Mouse (Mus musculus): ENCODE data around the gene Gm10282. TPM values are rescaled to one million over a fixed set of nuclear protein-coding genes. Genes with fewer than 3 reads are reported as not detected.
A peak's percentile ranks its signal among the peaks of the same experiment; 100 is the strongest.

The Gm10282 gene
- total RNA-seq, 2 experiments from 2014 or later, result 29.3 to 31.8 TPM

DNA sequence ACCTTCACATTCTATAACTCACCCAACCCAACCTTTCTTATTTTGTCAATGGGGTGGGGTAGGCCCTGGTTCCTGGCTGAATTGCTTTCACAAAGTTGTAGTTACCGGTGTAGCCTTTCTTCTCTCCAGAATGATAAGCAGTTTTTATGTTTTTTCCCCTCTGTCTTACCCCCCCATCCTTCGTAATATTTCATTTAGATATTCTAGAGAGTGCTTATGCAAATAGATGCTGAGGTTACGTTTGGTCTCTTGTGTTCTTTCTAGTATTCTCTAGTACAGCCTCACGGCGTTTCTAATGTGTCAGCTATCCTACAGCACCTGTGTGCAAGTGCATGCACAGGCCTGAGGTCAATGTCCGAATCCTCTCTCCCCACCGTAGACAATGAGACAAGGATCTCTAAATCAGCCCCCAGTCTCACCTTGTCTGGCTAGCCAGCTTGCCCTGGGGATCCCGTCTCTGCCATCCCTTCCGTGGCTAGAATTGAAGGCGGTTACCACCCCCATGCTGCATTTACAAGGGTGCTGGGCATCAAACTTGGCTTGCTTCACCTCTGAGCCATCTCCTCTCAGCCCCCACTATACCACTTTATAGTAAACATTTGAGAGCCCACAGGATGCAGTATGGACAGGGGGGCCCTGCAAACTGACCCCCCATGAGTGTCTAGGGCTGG is 19.1 kb upstream of the Gm10282 start:
- DNase-seq (ENCODE audit: low spot score in 2 of 2), result no peak

DNA sequence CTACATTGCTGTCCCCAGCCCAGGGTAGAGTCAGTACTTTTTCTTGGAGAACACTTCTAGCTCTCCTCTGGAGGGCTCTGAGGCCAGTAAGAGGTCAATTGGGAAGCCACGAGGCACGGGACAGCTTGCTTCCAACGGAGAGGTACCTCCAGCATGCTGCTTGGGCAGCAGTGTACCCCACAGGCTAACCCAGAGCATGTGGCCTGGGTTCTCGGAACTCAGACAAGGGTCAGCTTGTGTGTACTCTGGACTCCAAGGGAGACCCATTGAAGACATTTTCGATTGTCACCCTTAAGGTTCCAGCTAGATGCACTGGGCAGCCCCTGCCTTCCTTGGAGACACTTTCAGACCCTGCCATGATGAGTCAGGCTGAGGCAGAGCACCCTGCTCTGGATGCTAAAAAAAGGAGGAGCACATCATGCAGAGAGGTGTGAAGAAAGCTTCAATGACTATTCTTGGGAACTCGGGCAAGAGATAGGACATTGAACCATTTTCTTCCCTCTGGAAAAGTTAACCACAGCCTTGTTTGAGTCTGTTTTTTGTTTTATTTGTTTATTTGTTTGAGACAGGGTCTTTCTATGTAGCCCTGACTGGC is 18.2 kb upstream of the Gm10282 start:
- DNase-seq (ENCODE audit: low spot score in 2 of 2), result no peak

DNA sequence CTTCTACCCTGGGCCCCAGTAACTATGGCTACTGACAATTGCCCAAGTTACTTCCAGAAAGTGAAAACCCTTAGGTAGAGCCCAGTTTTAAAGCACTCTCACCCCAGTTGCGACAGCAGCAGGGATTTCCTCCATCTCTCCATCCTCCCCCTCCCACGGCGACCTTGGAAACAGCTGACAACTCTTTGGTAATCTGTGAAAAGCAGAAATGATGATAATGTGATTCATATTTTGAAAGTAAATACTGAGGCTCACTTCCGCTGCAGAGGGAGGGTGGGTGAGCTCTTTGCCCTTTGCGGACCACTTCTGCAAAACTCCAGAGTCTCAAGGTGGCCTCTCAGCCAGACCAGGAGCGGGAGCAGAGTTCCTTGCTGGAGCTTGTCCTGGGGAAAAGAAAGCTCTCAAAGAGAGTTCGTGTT is 17.4 kb upstream of the Gm10282 start:
- DNase-seq (ENCODE audit: low spot score in 2 of 2), result no peak

DNA sequence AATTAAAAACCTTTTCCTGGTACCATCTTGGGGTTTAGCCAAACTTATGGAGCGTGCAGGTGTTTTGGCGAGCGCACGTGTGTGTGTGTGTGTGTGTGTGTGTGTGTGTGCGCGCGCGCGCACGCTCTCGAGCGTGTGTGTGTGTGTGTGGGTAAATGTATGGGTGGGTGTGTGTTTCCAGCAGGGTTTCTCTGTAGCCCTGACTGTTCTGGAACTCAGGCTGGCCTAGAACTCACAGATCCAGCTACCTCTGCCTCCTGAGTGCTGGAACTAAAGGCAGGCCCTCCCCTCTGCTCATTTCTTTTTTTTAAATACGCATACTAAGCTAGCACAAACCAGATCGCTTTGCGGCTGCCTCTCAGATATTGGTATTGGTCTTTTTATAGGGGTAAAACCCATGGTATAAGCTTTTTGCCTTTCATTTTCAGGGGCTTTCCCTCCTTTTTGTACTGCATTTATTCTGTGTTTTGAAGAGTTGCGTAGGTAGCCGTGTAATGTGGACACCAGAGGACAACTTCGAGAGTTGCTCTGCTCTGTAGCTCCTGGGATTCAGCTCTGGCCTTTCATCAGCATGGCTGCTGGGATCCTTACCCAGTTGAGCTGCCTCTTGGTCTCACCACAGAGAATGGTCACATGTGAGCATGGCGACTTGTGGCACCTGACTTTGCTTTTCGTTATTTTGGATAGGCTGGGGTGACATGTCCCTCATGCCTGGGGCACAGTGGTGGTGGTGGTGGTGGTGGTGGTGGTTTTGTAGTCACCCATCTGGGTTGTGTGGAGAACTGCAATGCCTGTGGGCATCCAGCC is 16.8 kb upstream of the Gm10282 start:
- no peak for DNase-seq (ENCODE audit: low spot score in 2 of 2)

DNA sequence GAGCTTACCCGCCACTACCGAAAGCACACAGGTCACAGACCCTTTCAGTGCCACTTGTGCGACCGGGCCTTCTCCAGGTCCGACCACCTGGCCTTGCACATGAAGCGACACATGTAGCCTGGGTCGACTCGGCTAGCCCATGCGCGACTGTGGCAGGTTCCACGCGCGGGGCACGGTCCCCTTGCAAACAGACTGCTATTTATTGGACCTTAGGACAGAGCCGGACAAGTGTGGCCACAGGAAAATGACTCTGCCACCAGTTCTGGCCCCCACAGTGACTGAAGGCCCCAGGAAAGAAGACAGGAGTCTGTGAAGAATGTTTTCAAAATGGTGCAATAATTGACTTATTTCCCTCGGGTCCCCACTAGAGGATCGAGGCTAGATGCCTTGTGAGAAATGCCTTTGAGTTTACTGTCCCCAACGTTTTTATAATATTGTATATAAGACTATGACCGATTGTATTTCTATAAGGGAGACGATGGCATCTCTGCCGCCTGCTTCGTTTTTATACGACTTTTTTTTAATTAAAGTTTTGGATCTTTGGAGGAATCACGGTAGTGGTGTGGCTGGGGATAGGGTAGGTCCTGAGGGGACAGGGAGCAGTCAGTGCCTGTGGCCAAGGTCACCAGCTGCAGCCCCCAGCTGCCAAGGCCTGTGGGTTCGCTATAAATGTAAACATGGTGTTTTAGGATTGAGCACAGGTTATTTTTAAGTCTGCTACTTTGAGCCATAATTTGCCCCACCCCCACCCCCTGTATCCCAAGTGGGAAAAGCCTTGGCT is 15.9 kb upstream of the Gm10282 start:
- DNase-seq (ENCODE audit: low spot score in 2 of 2), result no peak

DNA sequence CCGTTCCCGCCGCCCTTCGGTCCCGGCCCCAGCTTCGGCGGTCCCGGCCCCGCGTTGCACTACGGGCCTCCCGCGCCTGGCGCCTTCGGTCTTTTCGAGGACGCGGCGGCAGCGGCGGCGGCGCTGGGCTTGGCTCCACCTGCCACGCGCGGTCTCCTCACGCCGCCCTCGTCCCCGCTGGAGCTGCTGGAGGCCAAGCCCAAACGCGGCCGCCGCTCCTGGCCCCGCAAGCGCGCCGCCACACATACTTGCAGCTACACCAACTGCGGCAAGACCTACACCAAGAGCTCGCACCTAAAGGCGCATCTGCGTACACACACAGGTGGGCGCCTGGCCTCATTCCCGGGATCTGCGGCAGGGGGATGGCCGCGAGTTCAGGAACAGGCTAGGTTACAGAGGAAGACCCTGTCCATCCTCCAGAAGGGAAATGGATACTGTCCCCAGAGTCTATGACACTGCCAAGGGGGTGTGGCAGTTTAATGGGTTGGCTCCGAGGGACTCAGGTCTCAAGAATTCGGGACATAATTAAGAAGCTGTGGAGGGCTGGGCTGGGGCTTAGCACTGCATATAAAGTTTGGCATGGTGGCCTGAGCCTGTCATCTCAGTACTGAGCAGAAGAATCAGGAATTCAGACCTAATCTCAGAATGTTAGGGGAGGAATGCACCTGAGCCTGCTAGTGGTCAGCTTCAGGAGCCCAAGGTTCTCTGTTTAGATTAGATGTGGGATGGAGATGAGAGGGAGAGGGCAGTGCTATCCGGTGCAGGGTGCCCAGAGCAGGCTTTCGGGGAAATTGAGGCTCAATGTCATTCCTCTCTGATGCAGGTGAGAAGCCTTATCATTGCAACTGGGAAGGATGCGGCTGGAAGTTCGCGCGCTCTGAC is 15.1 kb upstream of the Gm10282 start:
- DNase-seq (ENCODE audit: low spot score in 2 of 2), result no peak

DNA sequence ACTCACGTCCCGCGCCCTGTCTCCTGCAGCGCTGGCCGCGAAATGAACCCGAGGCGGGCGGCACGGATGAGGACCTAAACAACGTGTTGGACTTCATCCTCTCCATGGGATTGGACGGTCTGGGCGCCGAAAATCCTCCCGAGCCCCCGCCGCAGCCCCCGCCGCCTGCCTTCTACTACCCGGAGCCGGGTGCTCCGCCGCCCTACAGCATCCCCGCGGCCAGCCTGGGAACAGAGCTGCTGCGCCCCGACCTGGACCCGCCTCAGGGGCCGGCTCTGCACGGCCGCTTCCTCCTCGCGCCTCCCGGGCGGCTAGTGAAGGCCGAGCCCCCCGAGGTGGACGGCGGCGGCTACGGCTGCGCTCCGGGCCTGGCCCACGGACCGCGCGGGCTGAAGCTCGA is 14.3 kb upstream of the Gm10282 start:
- DNase-seq (ENCODE audit: low spot score in 2 of 2), result peak; percentile 37 to 50

DNA sequence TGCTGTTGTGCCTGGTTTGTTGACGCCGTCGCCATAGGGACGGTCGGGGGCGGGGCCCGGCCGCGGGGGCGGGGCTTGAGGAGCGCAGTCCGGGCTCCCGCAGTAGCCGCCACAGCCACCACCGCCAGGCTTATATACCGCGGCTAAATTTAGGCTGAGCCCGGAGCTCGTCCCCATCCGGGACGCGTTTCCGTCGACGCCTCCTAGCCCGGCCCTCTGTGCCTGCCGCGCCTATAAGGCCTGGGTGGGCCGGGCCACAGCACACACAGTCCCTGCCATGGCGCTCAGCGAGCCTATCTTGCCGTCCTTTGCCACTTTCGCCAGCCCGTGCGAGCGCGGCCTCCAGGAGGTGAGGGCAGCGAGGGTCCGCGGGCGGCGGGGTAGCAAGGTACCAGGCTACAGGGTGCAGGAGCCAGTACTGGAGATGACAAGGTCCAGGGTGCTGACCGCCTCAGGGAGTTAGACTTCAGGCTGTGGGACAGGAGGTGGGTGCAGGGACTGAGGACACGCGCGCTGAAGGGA is 13.8 kb upstream of the Gm10282 start, which contains the start of gene Klf2:
Klf2 (plus strand) TSS at position 233 of the 522 bp plus-strand sequence.
- DNase-seq (ENCODE audit: low spot score in 2 of 2), result peak; percentile 97 to 98

DNA sequence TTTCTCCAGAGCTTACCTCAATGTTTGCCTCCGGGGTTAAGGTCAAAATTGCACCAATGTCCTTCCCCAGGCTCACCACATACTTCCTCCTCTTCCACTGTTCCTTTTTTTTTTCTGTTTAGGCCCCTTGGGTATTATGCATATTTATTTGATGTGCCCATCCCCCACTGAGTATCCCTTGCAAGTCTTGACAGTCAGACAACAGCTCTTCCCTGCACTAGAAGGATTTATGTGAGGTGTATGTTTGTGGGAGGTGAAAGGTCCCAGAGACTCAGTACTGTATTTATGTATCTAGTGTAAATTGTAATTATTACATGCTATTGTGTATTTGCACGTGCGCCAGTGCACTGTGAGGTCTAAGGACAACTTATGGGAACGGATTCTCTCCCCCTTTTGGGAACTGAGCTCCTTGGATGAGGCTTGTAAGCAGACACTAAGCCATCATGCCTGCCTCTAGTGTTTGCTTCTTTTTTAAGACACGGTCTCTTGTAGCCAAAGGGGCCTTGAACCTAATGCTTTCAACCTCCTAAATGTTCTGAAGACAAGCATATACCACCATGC is 12.8 kb upstream of the Gm10282 start:
- no peak for DNase-seq (ENCODE audit: low spot score in 2 of 2)

DNA sequence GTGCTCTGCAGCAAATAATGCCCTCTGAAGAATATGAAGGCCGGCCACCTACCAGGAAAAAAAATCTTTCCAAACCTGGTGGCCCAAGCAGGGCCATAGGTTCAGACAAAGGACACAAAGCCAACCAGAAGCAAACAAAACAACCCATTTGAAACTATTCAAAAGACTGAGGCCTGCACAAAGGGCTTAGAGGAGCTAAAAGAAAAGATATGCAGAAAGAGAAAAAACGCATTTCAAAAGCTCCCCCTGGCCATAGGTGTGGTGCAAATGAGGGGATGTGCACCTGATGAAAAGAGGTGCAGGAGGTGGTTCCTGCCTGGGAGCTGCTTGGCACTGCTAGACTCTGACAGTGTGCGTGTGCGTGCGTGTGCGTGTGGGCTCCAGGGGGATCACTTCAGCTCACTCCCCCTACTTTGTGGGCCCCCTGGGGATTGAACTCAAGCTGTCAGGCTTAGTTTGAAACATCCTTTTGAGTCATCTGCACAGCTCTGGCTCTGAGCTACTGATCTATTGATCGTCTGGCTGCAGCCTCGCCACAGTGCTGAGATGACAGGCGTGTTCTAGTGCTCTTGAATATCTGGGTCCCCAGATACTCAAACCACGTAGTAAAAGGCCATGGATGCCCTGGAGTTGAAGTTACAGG is 11.1 kb upstream of the Gm10282 start:
- no peak for DNase-seq (ENCODE audit: low spot score in 2 of 2)

DNA sequence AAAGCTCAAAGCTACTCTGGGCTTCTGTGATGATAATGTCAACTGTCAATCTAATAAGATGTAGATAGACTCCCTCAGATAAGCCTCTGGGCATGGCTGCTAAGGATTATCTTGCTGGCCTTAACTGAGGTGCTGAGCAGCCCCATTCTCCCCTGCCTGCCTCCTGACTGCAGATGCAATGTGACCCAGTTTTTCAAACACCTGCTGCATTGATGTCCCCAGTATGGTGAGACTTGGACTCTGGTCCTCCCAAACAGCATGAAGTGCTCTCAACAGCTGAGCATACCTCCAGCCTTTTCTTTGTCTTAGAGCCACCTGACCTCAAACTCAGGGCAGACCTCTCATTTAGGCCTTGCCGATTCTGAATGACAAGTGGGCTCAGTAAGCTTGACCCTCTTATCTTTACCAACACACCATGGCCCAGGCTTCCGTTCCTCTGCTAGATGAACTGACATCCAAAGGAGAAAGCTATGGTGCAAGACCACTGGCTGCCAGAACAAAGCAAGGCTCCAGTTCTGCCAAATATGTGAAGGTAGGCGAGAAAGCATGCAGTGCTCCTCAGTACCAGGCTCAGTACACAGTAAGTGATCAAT is 8.0 kb upstream of the Gm10282 start:
- DNase-seq (ENCODE audit: low spot score in 2 of 2), result no peak

DNA sequence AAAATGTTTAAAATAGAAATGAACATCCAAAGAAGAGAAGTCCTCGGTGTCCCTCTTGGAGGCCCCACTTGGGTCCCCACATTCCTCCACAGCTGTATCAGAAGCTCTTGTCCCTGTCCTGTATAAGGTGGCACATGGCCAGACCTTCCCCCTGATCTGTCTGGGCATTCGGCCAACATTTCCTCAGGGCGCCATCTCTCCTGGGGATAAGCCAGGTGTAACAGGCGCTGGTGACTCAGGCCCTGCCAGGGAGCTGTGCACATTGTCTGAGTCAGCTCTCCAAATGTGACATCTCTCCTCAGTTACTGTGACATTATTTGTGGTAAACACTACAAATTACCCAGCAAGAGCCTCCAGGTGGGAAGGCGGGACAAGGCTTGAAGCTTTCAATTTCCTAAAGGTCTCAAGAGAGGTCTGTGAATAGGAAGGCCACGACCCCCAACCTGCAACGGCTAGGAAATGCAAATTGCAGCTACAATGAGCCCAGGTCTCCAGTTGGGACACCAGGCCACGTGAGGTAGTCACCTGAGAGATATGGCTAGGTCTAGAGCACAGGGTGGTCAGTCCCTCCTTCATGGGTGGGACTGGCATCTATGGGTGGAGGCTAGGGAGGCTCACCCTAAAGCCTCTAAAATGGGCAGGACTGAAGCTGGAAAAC is 5.9 kb upstream of the Gm10282 start:
- DNase-seq (ENCODE audit: low spot score in 2 of 2), result no peak

DNA sequence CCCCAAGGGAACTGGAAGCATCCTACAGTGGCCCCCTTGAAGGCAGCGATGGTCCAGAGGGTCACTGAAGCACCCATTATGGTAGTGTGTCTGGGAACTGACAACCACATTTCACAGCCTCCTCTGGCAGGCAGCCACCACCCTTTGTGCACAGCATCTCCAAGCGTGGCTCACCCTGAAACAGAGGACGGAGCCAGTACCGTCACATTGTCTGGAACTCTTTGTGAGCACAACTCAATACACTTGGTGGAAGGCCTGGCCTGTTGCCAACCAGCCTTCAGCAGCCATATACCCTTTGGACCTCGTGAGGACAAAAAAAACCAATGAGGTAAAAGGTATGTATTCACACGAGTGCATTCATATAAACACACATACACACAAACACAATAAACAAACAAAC is 3.2 kb upstream of the Gm10282 start:
- no peak for DNase-seq (ENCODE audit: low spot score in 2 of 2)

DNA sequence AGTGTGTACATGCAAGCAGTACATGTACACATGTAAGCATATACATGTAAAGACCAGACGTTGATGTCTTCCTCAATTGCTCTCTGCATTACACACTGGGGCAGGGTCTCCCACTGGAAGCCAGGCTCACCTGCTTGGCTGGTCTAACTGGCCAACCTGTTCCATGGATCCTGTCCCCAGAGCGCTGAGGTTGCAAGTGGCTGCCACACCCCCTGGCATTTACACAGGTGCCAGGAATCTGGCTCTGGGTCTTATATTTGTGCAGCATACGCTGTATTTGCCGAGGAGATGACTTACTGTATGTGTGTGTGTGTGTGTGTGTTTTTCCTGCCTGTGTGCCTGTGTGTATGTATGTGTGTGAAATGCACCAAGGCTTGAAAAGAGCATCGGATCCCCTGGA is 1.9 kb upstream of the Gm10282 start:
- no peak for DNase-seq (ENCODE audit: low spot score in 2 of 2)

DNA sequence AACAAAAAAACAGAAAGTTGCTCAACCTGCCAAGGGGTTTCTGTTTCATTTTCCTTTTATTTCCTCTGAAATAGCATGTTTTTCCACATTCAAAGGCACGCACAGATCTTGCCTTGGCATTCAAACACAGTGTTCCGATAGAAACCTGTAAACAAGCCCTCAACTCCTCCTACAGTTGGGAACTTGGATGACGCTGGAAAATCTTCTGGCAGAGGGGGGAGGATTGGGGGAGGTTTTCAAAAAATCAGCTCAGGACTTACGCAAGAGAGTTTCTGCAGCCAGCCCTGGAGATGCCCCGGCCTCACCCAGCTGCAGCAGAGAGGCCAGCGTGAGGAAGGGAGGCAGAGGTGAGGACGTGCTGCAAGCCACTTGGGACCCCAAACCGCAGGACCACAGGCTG is 1.4 kb downstream of the Gm10282 start:
- DNase-seq (ENCODE audit: low spot score in 2 of 2), result peak in 1 of 2 experiments; percentile 59

DNA sequence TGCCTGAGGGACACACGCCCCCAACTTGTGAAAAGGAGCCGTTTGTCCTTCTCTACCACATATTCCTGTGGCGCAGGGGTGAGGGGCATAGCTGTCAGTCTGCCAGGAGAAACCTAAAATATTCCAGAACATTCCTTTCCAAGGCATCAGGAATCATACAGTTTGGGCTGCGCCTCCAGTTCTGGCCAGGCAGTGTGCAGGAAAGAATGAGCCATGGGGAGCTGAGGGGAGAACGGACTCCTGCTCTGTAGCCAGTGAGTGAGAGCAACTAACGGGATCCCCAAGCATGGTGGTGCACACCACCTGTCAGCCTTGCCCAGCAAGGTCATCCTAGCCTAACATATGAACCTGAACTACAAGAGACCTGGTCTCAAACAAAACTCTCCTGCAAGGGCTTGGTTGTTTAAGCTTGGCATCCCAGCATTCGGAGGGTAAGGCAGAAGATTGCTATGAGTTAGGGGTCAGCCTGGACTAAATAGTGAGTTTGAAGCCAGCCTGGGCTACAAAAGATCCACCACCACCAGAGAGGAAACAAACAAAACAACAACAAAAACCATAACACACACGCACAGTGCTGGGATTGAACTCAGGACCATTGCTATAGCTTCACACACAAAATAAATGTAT is 2.0 kb downstream of the Gm10282 start:
- DNase-seq (ENCODE audit: low spot score in 2 of 2), result no peak

DNA sequence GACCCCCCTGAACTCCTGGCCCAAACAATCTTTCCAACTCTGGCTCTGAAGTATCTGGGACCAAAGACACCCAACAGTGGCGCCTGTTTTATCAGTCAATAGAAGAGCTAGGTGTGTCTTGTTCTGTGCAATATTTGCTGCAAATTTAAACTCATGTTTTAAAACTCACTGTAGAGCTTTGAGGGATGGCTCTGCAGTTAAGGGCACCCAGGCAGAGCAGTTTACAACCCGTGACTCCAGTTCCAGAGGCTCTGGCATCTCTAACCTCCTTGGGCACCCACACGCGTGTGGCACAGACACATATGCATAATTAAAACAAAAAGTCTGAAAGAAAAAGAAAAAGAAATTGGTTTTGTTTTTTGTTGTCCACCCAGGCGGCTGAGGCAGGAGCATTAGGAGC is 3.6 kb downstream of the Gm10282 start:
- no peak for DNase-seq (ENCODE audit: low spot score in 2 of 2)

All from gastrocnemius, postnatal 4 days (tissue).